Mouse (Mus musculus): ENCODE measurements at regions not wholly inside any gene's neighbourhood (a gene's known extent, or its start where the extent isn't known, plus 50 kb on each side); places are given as distances from the start of the nearest gene placed in this dataset.
"Not testable (repeated sequence)": the region's sequence is repeated elsewhere in the genome, so short reads cannot be mapped to it uniquely, and the experiment has no call there.

- DNase-seq (ENCODE audit: extremely low spot score): no peak
Observed at GRCm38 (mm10) chr16:50533881-50534280, 57.1 kb downstream of the Ccdc54 start.

DNA sequence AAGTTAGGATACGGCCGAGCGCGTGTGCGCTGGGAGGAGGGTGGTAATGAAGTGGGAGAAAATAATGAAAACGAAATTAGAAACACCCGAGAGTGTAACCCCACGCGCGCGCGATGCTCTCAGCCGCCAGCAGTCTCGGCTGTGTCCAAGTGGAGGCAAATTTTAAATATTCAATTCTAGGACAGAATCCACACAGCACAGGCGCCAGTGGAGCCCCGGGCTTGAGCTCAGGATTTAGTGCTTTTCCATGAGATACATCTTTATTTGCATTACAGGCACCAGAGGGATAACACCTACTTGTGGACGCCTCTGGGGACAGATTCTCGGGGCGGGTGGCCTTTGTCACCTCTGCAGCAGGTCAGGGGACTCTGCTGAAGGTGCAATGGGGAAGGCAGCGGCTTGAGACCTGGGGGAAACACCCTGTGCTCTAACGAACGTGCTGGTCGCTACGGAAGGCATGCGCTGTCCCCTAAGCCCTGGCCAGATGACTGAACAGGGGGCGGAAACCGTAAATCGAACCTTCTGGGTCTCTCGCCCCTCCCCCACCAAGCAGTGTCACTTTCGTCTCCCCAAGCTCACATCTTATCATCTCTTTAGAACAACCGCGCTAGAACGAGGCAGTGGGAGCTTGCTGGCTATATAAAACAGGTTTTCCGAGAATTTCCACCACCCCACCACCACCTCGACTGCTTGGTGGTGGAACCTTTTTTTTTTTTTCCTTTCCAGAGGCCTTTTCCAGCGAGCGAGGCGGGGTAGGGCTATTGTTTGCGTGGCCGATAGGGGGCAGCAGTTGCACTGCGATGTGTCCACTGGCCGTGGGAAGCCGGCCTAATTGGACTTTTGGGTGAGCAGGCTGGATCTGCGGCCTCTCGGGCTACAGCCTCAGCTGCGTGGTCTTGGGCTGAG, 61.2 kb downstream of the Ccdc54 start:
- DNase-seq (ENCODE audit: extremely low spot score): peak; percentile 92

DNA sequence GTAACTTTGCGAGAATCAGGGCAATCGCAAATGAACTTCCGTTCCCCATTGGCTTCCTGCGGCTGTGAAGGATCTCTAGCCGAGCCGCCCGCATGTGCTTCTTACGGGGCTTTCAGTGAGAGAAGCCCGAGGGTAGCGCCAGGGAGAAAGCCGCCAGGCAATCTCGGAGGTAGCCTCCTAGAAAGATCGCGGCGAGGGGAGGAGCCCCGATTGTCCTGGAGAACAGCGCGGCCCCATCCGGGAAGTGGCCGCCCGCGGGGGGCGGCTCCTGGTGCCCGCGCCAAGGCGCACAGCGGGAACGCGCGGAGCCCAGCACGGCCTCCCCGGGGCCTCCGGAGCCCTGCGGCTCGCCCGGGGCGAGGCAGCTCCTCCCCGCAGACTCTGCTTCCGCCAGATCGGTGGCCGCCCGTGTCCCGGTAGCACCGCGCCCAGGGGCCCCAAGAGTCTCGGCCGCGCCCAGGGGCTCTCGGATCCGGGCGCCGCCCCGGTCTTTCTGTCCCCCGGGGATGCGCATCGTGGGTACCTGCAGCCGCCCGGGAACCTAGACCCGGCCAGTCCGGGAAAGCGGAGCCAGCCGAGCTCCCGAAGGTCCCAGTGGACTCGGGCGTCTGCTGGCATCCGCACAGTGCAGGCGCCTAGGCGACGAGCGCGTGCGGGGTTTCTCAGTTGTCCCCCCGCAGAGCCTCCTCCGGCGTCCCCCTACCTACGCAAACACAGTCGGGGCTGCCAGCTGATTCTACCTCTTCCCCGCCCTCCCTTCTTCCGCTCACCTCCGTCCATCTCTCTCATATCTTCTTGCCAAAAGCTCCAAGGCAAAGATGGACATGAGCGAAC, 62.1 kb downstream of the Ccdc54 start:
- peak; percentile 83 for DNase-seq (ENCODE audit: extremely low spot score)

DNA sequence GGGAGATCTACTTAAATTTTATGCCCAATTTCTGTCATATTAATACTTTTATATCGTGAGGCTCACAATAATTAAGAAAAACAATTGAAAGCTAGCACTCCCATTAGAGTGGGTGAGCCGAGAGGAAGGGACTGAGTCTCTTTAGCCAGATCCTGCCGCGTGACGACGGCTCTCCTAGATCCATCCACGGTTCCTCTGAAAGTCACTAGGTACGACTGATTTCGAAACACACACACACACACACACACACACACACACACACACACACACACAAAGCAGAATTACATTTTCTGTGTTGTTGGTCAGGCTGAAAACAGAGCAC, 62.6 kb downstream of the Ccdc54 start:
- DNase-seq (ENCODE audit: extremely low spot score): no peak

- DNase-seq (ENCODE audit: extremely low spot score): not testable (repeated sequence)
Observed at GRCm38 (mm10) chr16:50526930-50527329, 64.0 kb downstream of the Ccdc54 start.

DNA sequence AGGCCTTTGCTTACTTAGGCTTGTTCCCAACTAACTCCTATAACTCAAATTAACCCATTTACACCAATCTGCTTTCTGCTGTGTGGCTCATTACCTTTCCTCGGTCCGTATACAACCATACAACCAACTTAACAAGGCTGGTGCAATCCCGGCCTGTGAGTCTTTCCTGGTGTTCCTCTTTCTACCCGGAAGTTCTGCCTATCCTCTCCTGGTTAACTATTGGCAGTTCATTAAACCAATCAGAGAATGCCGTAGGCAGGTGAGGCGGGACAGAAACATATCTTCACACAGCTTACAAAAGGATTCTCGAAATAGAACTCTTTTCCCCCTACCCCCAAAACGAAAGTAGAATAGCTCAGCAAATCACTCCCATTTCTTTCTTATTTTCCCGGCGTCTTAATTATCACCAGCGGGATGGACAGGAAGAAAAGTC, 65.0 kb downstream of the Ccdc54 start:
- no peak for DNase-seq (ENCODE audit: extremely low spot score)

GRCm38 (mm10) chr16:50525504-50525903, 65.5 kb downstream of the Ccdc54 start:
- DNase-seq (ENCODE audit: extremely low spot score): no peak

GRCm38 (mm10) chr16:50519610-50520009, 71.3 kb downstream of the Ccdc54 start:
- no peak for DNase-seq (ENCODE audit: extremely low spot score)

GRCm38 (mm10) chr16:50516579-50516978, 74.4 kb downstream of the Ccdc54 start:
- DNase-seq (ENCODE audit: extremely low spot score): no peak

- no peak for DNase-seq (ENCODE audit: extremely low spot score)
Observed at GRCm38 (mm10) chr16:50515039-50515438, 75.9 kb downstream of the Ccdc54 start.

DNA sequence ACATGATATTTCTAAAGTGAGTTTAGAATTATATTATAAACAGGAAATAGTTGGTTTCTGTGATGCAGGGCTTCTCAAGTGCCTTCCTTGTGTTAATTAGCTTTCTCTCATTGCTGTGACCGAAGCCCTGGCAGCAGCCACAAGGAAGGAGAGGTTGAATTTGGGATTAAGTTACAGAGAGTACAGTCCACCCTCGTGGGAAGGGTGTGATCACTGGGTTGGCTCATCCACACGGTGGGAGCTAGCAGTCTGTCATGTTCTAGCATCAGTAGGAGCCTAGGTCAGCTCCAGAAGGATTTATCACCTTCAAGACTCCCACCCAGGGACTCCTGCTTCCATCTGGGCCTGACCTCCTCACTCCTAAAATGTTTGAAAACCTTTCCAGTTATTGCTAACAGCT, 78.9 kb downstream of the Ccdc54 start:
- DNase-seq (ENCODE audit: extremely low spot score): no peak

GRCm38 (mm10) chr16:50509529-50509895, 77.3 kb upstream of the Bbx start:
- no peak for DNase-seq (ENCODE audit: extremely low spot score)

GRCm38 (mm10) chr16:50508673-50509528, 76.7 kb upstream of the Bbx start:
- no peak for DNase-seq (ENCODE audit: extremely low spot score)

- no peak for DNase-seq (ENCODE audit: extremely low spot score)
Observed at GRCm38 (mm10) chr16:50504619-50505018, 72.4 kb upstream of the Bbx start.

GRCm38 (mm10) chr16:50498909-50499308, 66.7 kb upstream of the Bbx start:
- no peak for DNase-seq (ENCODE audit: extremely low spot score)

DNA sequence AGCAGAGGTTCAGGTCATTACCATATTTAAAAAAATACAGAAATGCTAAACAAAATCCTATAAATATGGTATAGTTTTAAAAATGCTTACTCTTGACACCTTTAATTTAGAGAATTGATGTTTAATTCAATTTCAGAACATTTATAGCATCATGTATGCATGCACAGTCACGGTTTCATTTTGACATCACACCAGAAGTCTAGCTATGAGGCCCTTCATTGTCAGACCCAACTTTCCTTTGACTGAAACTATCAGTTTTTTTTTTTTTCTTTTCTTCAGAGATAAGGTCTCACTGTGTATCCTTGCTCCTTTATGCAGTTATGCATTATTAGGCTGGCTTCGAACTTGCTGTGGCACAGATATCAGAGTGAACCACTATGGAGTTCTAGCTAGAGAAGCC, 61.5 kb upstream of the Bbx start:
- no peak for DNase-seq (ENCODE audit: extremely low spot score)

DNA sequence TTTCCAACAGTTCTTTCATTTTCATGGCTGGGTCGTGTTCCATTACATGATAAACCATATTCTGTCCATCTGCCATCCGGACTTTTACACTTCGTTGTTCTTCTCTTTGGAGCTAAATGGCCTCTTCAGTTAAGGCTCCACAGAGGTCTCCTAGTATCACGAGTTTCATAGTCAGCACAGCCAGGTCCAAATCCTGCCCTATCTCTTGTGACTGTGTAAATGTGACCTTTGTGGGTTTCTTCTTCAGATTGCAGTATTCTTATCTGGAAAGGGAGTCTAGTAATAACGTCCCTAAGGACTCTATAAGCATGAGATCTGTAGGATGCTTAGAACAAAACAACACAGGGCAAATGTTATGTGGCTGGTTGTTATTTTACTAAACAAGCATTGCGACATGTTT, 57.1 kb upstream of the Bbx start:
- DNase-seq (ENCODE audit: extremely low spot score): no peak

GRCm38 (mm10) chr16:50482360-50482786, 50.2 kb upstream of the Bbx start:
- no peak for DNase-seq (ENCODE audit: extremely low spot score)
